In genomic region chr12:111275150-111275841, GRCm38 (mm10) we compare ENCODE assay signal across 9 mouse cellular contexts. TPM values are rescaled to one million over a fixed set of nuclear protein-coding genes. Genes with fewer than 3 reads are reported as not detected.
A peak's percentile ranks its signal among the peaks of the same experiment; 100 is the strongest.
DNase-seq lines count a peak whose midpoint lies in the region; ATAC-seq and TF ChIP-seq lines count a peak whose summit lies in the region.
"Had no signal": no experiment of that assay in that cellular context is flagged by ENCODE, and none has a peak within 500 bp of the region (broad histone marks: within the 10 kb centered on the region; RNA-seq: fewer than 3 reads in every experiment).

No protein-coding gene starts in this region.

- no peak for DNase-seq in heart, adult 8-10 months (ENCODE audit: low spot score)
- no peak for DNase-seq in G1E (ENCODE audit: low spot score)
- DNase-seq in forebrain, embryonic 10.5 days (ENCODE audit: extremely low spot score, low spot score) = no peak
- DNase-seq in liver, embryonic 11.5 days (ENCODE audit: low spot score) = no peak
- no peak for DNase-seq in spleen, adult 18-20 months
- no peak for DNase-seq in layer of hippocampus, postnatal 14 days (ENCODE audit: low spot score in 2 of 2)
- no peak for DNase-seq in gastrocnemius, postnatal 14 days

- no peak for TF ChIP-seq CTCF in G1E (IDR thresholded peaks at IDR 0.05; ENCODE audit: low read depth, low read length)

- H3K9me3 ChIP-seq in heart, embryonic 11.5 days (replicated peaks; ENCODE audit: control insufficient read depth, low read length) = no peaks in the 10 kb centered on the region
- H3K9me3 ChIP-seq in G1E (replicated peaks) = peaks cover 47% of the 10 kb centered on the region
- H3K9me3 ChIP-seq in forebrain, embryonic 10.5 days = peaks cover 7% of the 10 kb centered on the region
- H3K9me3 ChIP-seq in liver, embryonic 11.5 days (ENCODE audit: control insufficient read depth, low read length) = 0 out of 2 replicates have a peak, but pooled peaks cover 4% of the 10 kb centered on the region

- no peaks in the 10 kb centered on the region for H3K36me3 ChIP-seq in heart, embryonic 11.5 days (ENCODE audit: control insufficient read depth, insufficient read depth, low read length)
- no peaks in the 10 kb centered on the region for H3K36me3 ChIP-seq in G1E (replicated peaks)
- H3K36me3 ChIP-seq in forebrain, embryonic 10.5 days (replicated peaks) = no peaks in the 10 kb centered on the region
- no peaks in the 10 kb centered on the region for H3K36me3 ChIP-seq in liver, embryonic 11.5 days (ENCODE audit: control insufficient read depth, insufficient read depth, low read length)

- H3K9ac ChIP-seq in heart, embryonic 11.5 days (ENCODE audit: low read depth, low read length) = peak overlapping the region; percentile 56
- H3K9ac ChIP-seq in liver, embryonic 11.5 days (ENCODE audit: low read depth, low read length) = 0 out of 2 replicates have a peak overlapping the region, but pooled peaks have one; percentile 12

- H3K27me3 ChIP-seq in heart, embryonic 11.5 days (ENCODE audit: control insufficient read depth, insufficient read depth, low read length) = peaks cover 71% of the 10 kb centered on the region
- peaks cover 20% of the 10 kb centered on the region for H3K27me3 ChIP-seq in G1E (ENCODE audit: insufficient read depth, low read length)
- H3K27me3 ChIP-seq in forebrain, embryonic 10.5 days (ENCODE audit: poor library complexity, severe bottlenecking) = peaks cover 80% of the 10 kb centered on the region
- peaks cover 71% of the 10 kb centered on the region for H3K27me3 ChIP-seq in liver, embryonic 11.5 days (replicated peaks; ENCODE audit: control insufficient read depth, insufficient read depth, low read length)

- intact Hi-C loops in gastrocnemius, postnatal 14 days (cut with DNase I; ENCODE audit: low total_unique reads) = no loop called here

- whole genome bisulfite sequencing in heart, embryonic 11.5 days (ENCODE audit: insufficient replicate concordance) = under 1% methylated on average over 58 of the region's 58 CpGs
- under 1% methylated on average over 58 of the region's 58 CpGs for WGBS in forebrain, embryonic 10.5 days
- 3% methylated on average over 57 of the region's 58 CpGs for WGBS in liver, embryonic 11.5 days

- H3K4me2 ChIP-seq in heart, embryonic 11.5 days = peak overlapping the region; percentile 88
- peak overlapping the region; percentile 71 for H3K4me2 ChIP-seq in liver, embryonic 11.5 days

- peak overlapping the region; percentile 46 for H3K4me3 ChIP-seq in heart, embryonic 11.5 days (ENCODE audit: low read depth, low read length)
- peak overlapping the region; percentile 21 for H3K4me3 ChIP-seq in G1E (ENCODE audit: low read depth, low read length)
- H3K4me3 ChIP-seq in forebrain, embryonic 10.5 days = peak overlapping the region; percentile 49
- peak overlapping the region; percentile 44 for H3K4me3 ChIP-seq in liver, embryonic 11.5 days (ENCODE audit: low read depth, low read length)

- ATAC-seq in heart, embryonic 11.5 days (replicated peaks; ENCODE audit: insufficient number of reproducible peaks, low FRiP score, low TSS enrichment) = no peak
- no peak for ATAC-seq in G1E (ENCODE audit: extremely low read depth, insufficient number of reproducible peaks, low FRiP score, poor library complexity, severe bottlenecking)
- no peak for ATAC-seq in liver, embryonic 11.5 days (replicated peaks; ENCODE audit: low FRiP score)

- peaks cover 17% of the 10 kb centered on the region for H3K4me1 ChIP-seq in heart, embryonic 11.5 days (ENCODE audit: control insufficient read depth, insufficient read depth, low read length)
- peaks cover 9% of the 10 kb centered on the region for H3K4me1 ChIP-seq in G1E (ENCODE audit: insufficient read depth, low read depth, low read length)
- peaks cover 38% of the 10 kb centered on the region for H3K4me1 ChIP-seq in forebrain, embryonic 10.5 days
- H3K4me1 ChIP-seq in liver, embryonic 11.5 days (replicated peaks; ENCODE audit: control insufficient read depth, insufficient read depth, low read length) = peaks cover 22% of the 10 kb centered on the region

- H3K27ac ChIP-seq in heart, embryonic 11.5 days (ENCODE audit: low read depth, low read length) = no peak overlapping the region
- no peak overlapping the region for H3K27ac ChIP-seq in forebrain, embryonic 10.5 days
- no peak overlapping the region for H3K27ac ChIP-seq in liver, embryonic 11.5 days (ENCODE audit: low read depth, low read length)

RNA-seq across cellular contexts. Expression of gene Amn, which starts 4.4 kb away (rescaled TPM):
- 1.3 and 2.2 TPM in 2 replicates for polyA plus RNA-seq in heart, embryonic 11.5 days (2014; fragmentation: Nextera tagmentation; extraction: Ambion mirVana)
- under 1 TPM in 1 of 4 experiments, not detected in 3; 0.41 TPM for total RNA-seq in heart, adult 8-10 months (2022)
- total RNA-seq in G1E (2014; fragmentation: Nextera tagmentation) = not detected in 2 replicates
- total RNA-seq in G1E (2017) = not detected in 2 replicates
- 0.16 and 0.17 TPM in 2 replicates for polyA plus RNA-seq in G1E (2012)
- 0.21 and 0.45 TPM in 2 replicates for polyA plus RNA-seq in forebrain, embryonic 10.5 days (2016; fragmentation: Nextera tagmentation; extraction: Ambion mirVana)
- polyA plus RNA-seq in liver, embryonic 11.5 days (2014; fragmentation: Nextera tagmentation; extraction: Ambion mirVana) = 1.0 and 1.7 TPM in 2 replicates
- 10 to 100 TPM in 1 of 2 experiments, 1 to 10 TPM in 1; 5.9 to 11.1 TPM for total RNA-seq in layer of hippocampus, postnatal 14 days (2021)
- total RNA-seq in gastrocnemius, postnatal 14 days (2021) = under 1 TPM in 1 of 2 experiments, not detected in 1; 0.25 TPM
- total RNA-seq: heart, postnatal 14 days had no signal

Comparison
In these comparisons a context has a peak if more than half of its experiments do, and no peak if none do; other contexts are left out.
1. RNA of gene Amn, which starts 4.4 kb away (total RNA-seq): 5.9 to 11.1 TPM in layer of hippocampus, postnatal 14 days; 0.25 TPM in gastrocnemius, postnatal 14 days, not detected in G1E and 0.41 TPM in heart, adult 8-10 months; every median in the first group is over 4 times any median in the second.
2. Peak in every context shown above with its lines, with median percentiles within 50 percentile points of each other: H3K4me3 ChIP-seq.